Mouse (Mus musculus): ENCODE measurements around the gene Gm5941.
"Not testable (repeated sequence)": the region's sequence is repeated elsewhere in the genome, so short reads cannot be mapped to it uniquely, and the experiment has no call there.

Gene Gm5941

DNA sequence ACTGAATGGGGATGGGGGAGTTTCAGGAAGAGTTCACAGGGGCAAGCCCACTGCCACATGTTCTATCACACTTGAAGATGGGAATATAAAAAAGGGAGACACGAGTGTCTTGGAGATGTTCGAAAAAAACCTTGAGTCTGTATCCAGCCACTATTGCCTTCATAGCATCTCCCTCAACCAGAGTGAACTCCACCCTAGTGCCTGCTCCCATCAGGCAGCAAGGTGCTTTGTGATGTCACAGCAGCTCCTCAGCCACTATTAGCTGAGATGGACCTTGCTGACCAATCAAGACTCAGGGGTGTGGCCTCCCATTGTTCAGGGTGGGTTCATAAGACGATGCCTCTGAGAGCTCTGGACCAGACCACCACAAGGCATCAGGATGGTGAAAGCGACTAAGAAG is at the start of gene Gm5941:
Gene Gm5941 (plus strand): TSS at position 301 of the 400 bp plus-strand sequence.
- DNase-seq (ENCODE audit: low read depth, low spot score): not testable (repeated sequence)

DNA sequence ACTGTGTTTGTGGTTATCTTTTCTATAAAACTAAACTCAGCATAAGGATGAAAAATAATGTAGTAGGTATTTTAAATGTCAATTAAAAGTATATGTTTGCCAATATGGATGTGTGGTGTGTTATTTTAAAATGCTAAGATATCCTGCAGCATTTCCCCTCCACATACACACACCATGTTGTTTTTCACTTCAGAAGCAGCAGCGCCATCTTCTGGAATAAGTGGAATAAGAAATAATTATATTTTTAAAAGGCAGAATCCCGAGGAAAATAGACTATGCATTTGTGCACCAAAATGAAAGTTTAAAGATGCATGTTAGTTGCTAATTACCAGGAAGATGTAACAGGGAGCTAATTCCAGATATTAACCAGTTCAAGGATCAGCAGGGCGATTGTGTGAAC is 29.3 kb upstream of the Gm5941 start:
- peak; percentile 0 for DNase-seq (ENCODE audit: low read depth, low spot score)

DNA sequence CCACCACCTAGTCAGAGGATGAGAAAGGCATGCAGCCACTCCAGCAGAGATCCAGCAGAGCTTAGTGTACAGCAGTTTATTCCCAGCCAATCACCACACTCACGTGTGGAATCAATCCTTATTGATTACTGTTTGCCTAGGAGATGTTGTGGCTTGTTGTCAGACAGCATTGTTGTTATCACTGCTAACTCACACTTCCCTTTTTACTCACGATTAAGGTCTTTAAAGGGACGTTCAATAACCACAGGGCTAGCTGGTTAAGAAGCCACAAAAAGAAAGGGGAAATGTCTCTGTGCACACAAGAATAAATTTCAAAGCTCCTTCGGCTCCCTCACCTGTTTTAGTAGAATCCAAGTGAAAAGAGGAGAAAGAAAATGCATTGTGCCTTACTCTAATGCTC is 25.0 kb upstream of the Gm5941 start:
- DNase-seq (ENCODE audit: low read depth, low spot score): no peak

DNA sequence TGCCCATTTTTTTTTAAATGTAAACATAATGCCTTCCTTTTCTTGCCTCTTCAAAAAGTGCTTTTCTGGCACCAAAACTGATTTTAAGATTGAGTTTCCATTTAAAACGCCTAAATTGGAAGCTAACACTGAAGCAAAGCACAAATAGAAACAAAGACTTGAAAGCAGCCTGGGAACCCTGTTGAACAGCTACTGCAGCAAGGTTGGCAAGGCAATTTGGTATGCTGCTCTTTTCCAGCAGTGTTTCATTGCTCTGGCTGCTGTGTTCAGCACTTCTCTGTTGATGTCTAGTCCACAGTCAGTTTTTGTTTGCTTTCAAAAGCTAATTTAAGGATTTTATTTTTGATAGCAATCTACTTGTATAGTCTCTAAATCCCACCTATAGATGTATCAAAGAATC is 8.5 kb downstream of the Gm5941 start:
- no peak for DNase-seq (ENCODE audit: low read depth, low spot score)

DNA sequence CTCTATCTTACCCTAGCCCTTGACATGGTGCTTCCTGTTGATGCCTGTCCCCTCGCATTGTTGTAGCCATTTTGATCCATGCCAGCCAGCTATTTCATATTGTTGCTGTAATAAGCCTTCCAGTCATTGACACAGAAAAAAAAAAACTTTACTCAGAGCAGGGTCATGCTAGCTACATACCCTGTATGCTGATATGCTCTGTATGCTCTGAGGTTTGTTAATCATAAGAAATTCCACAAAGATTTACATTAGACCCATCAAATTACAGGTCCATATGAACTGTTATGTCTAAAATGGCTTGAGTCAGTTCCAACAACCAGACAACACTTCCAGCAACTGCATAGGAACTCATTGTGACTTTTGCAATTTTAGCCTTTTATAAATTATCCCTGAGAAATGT is 38.1 kb downstream of the Gm5941 start:
- DNase-seq (ENCODE audit: low read depth, low spot score): no peak
